Mouse (Mus musculus) T-helper 1 cell (primary cell): Measurements from ENCODE around the gene Mios.

Experiments used
- in situ Hi-C: fragments of 300-600 bp; cut with MboI, MseI; formaldehyde crosslinking; loops from one replicate; pipeline ENCODE4 v1.15.1; 2025; ENCODE audit warnings: high pct_unique_total_duplicates

Gene Mios

GRCm38 (mm10) chr6:8209047-8209865 lies at the start of gene Mios:
Gene Mios, plus strand, starts transcription at chr6:8209222.
- in situ Hi-C loops: no loop called here

GRCm38 (mm10) chr6:8160001-8160400 lies 49.0 kb upstream of the Mios start:
- in situ Hi-C loops: no loop called here

- in situ Hi-C loops: no loop called here
Observed at GRCm38 (mm10) chr6:8164741-8165140, 44.3 kb upstream of the Mios start.

- in situ Hi-C loops: no loop called here
Observed at GRCm38 (mm10) chr6:8172101-8172500, 36.9 kb upstream of the Mios start.

- in situ Hi-C loops: no loop called here
Observed at GRCm38 (mm10) chr6:8174062-8174461, 35.0 kb upstream of the Mios start.

GRCm38 (mm10) chr6:8175346-8175745 lies 33.7 kb upstream of the Mios start:
- in situ Hi-C loops: no loop called here

- in situ Hi-C loops: no loop called here
Observed at GRCm38 (mm10) chr6:8176116-8176515, 32.9 kb upstream of the Mios start.

GRCm38 (mm10) chr6:8178397-8178941 lies 30.6 kb upstream of the Mios start:
- in situ Hi-C loops: no loop called here

- in situ Hi-C loops: no loop called here
Observed at GRCm38 (mm10) chr6:8188599-8189233, 20.3 kb upstream of the Mios start.

GRCm38 (mm10) chr6:8189917-8190316 lies 19.1 kb upstream of the Mios start:
- in situ Hi-C loops: no loop called here

GRCm38 (mm10) chr6:8192517-8192916 lies 16.5 kb upstream of the Mios start, which contains the start of gene Col28a1:
Gene Col28a1, minus strand, starts transcription at chr6:8192617.
- in situ Hi-C loops: no loop called here

GRCm38 (mm10) chr6:8209866-8210186 lies 804 bp downstream of the Mios start:
- in situ Hi-C loops: no loop called here

- in situ Hi-C loops: no loop called here
Observed at GRCm38 (mm10) chr6:8210661-8211060, 1.6 kb downstream of the Mios start.

GRCm38 (mm10) chr6:8227035-8227434 lies 18.0 kb downstream of the Mios start:
- in situ Hi-C loops: no loop called here

GRCm38 (mm10) chr6:8228596-8228995 lies 19.6 kb downstream of the Mios start:
- in situ Hi-C loops: no loop called here

GRCm38 (mm10) chr6:8258316-8258715 lies 49.3 kb downstream of the Mios start:
- in situ Hi-C loops: no loop called here

- in situ Hi-C loops: no loop called here
Observed at GRCm38 (mm10) chr6:8259004-8259666, 50.1 kb downstream of the Mios start, which contains the start of the genes Rpa3, Umad1 and Gm45062. Gene Rpa3, minus strand, starts transcription at chr6:8259173. Gene Umad1, plus strand, starts transcription at chr6:8259288. Gene Gm45062, plus strand, starts transcription at chr6:8259450.

GRCm38 (mm10) chr6:8259667-8260044 lies 50.6 kb downstream of the Mios start:
- in situ Hi-C loops: no loop called here

GRCm38 (mm10) chr6:8271047-8271446 lies 62.0 kb downstream of the Mios start:
- in situ Hi-C loops: no loop called here

GRCm38 (mm10) chr6:8274387-8275054 lies 65.5 kb downstream of the Mios start:
- in situ Hi-C loops: loop anchor here (25.0 kb wide), 1 partner anchor 463 kb away; no protein-coding TSS in a partner anchor

GRCm38 (mm10) chr6:8275098-8275497 lies 66.1 kb downstream of the Mios start:
- in situ Hi-C loops: loop anchor here (25.0 kb wide), 1 partner anchor 462 kb away; no protein-coding TSS in a partner anchor
